Comparison of ENCODE assay signal across 10 mouse cellular contexts in genomic region chr2:115483418-115484288, GRCm38 (mm10).
DNase-seq lines count a peak whose midpoint lies in the region; ATAC-seq lines count a peak whose summit lies in the region.
"Had no signal": no experiment of that assay in that cellular context is flagged by ENCODE, and none has a peak within 500 bp of the region (broad histone marks: within the 10 kb centered on the region; RNA-seq: fewer than 3 reads in every experiment).

No protein-coding gene starts in this region.

- H3K27me3 ChIP-seq in hindbrain, embryonic 12.5 days, result no peaks in the 10 kb centered on the region
- H3K27me3 ChIP-seq in hindbrain, embryonic 10.5 days (ENCODE audit: insufficient read depth, poor library complexity, severe bottlenecking), result no peaks in the 10 kb centered on the region
- H3K27me3 ChIP-seq in limb, embryonic 12.5 days, result no peaks in the 10 kb centered on the region
- no peaks in the 10 kb centered on the region for H3K27me3 ChIP-seq in stomach, embryonic 15.5 days (replicated peaks)
- H3K27me3 ChIP-seq: midbrain, embryonic 12.5 days had no signal

- no peaks in the 10 kb centered on the region for H3K36me3 ChIP-seq in hindbrain, embryonic 12.5 days
- no peaks in the 10 kb centered on the region for H3K36me3 ChIP-seq in hindbrain, embryonic 10.5 days
- no peaks in the 10 kb centered on the region for H3K36me3 ChIP-seq in limb, embryonic 12.5 days
- no peaks in the 10 kb centered on the region for H3K36me3 ChIP-seq in stomach, embryonic 15.5 days
- H3K36me3 ChIP-seq: midbrain, embryonic 12.5 days had no signal

- H3K27ac ChIP-seq in hindbrain, embryonic 12.5 days, result no peak overlapping the region
- H3K27ac ChIP-seq in hindbrain, embryonic 10.5 days, result no peak overlapping the region
- peak overlapping the region; percentile 64; the same call in 1 of the 2 replicates for H3K27ac ChIP-seq in limb, embryonic 12.5 days
- H3K27ac ChIP-seq in stomach, embryonic 15.5 days, result peak overlapping the region; percentile 70
- H3K27ac ChIP-seq: midbrain, embryonic 12.5 days had no signal

- 77% methylated on average over 13 of the region's 13 CpGs for whole genome bisulfite sequencing in hindbrain, embryonic 12.5 days
- WGBS in hindbrain, embryonic 10.5 days, result 83% methylated on average over 13 of the region's 13 CpGs
- WGBS in limb, embryonic 12.5 days, result 37% methylated on average over 13 of the region's 13 CpGs
- WGBS in stomach, embryonic 15.5 days, result 38% methylated on average over 13 of the region's 13 CpGs

- H3K9me3 ChIP-seq in hindbrain, embryonic 12.5 days (replicated peaks), result no peaks in the 10 kb centered on the region
- no peaks in the 10 kb centered on the region for H3K9me3 ChIP-seq in hindbrain, embryonic 10.5 days
- H3K9me3 ChIP-seq in limb, embryonic 12.5 days, result no peaks in the 10 kb centered on the region
- H3K9me3 ChIP-seq in stomach, embryonic 15.5 days, result no peaks in the 10 kb centered on the region
- H3K9me3 ChIP-seq: midbrain, embryonic 12.5 days had no signal

- no peak overlapping the region for H3K4me3 ChIP-seq in hindbrain, embryonic 12.5 days
- no peak overlapping the region for H3K4me3 ChIP-seq in hindbrain, embryonic 10.5 days
- H3K4me3 ChIP-seq in limb, embryonic 12.5 days (replicated peaks), result no peak overlapping the region
- H3K4me3 ChIP-seq in stomach, embryonic 15.5 days (replicated peaks), result no peak overlapping the region
- H3K4me3 ChIP-seq: midbrain, embryonic 12.5 days had no signal

- no peak overlapping the region for H3K9ac ChIP-seq in hindbrain, embryonic 12.5 days
- H3K9ac ChIP-seq in limb, embryonic 12.5 days (replicated peaks), result no peak overlapping the region
- no peak overlapping the region for H3K9ac ChIP-seq in stomach, embryonic 15.5 days
- H3K9ac ChIP-seq: midbrain, embryonic 12.5 days had no signal

- ATAC-seq in hindbrain, embryonic 12.5 days (ENCODE audit: low FRiP score), result peak; percentile 43; the same call in 1 of the 2 replicates
- peak; percentile 95 for ATAC-seq in limb, embryonic 12.5 days (ENCODE audit: insufficient number of reproducible peaks, insufficient read depth, low FRiP score, low TSS enrichment, low read depth)
- peak; percentile 53; the same call in 1 of the 2 replicates for ATAC-seq in stomach, embryonic 15.5 days (ENCODE audit: insufficient read depth, low FRiP score, low read depth)
- ATAC-seq: hindbrain, embryonic 16.5 days had no signal

- no peak for DNase-seq in hindbrain, embryonic 10.5 days (ENCODE audit: low spot score)
- peak; percentile 21 for DNase-seq in heart, adult 8-10 months (ENCODE audit: low spot score)
- no peak for DNase-seq in thymus, postnatal 25 days
- DNase-seq in adrenal gland, postnatal 14 days, result no peak
- no peak for DNase-seq in frontal cortex, postnatal 10 days (ENCODE audit: low spot score in 2 of 2)

- H3K4me1 ChIP-seq in hindbrain, embryonic 12.5 days, result no peaks in the 10 kb centered on the region
- H3K4me1 ChIP-seq in hindbrain, embryonic 10.5 days (replicated peaks), result no peaks in the 10 kb centered on the region; the same call in 1 of the 2 replicates
- peaks cover 7% of the 10 kb centered on the region for H3K4me1 ChIP-seq in limb, embryonic 12.5 days (replicated peaks)
- peaks cover 7% of the 10 kb centered on the region; the same call in 1 of the 2 replicates for H3K4me1 ChIP-seq in stomach, embryonic 15.5 days
- H3K4me1 ChIP-seq: midbrain, embryonic 12.5 days had no signal

- H3K4me2 ChIP-seq in hindbrain, embryonic 12.5 days (replicated peaks), result no peak overlapping the region
- H3K4me2 ChIP-seq in limb, embryonic 12.5 days, result peak overlapping the region; percentile 17; the same call in 1 of the 2 replicates
- H3K4me2 ChIP-seq in stomach, embryonic 15.5 days, result peak overlapping the region; percentile 6; the same call in 1 of the 2 replicates
- H3K4me2 ChIP-seq: midbrain, embryonic 12.5 days had no signal

Comparison
In these comparisons a context has a peak if more than half of its experiments do, and no peak if none do; other contexts are left out.
1. ATAC-seq: peak in every context shown above with its lines; median percentile 95 in limb, embryonic 12.5 days; 53 in stomach, embryonic 15.5 days; 43 in hindbrain, embryonic 12.5 days.
2. H3K27ac ChIP-seq: peak in limb, embryonic 12.5 days (single experiment) and stomach, embryonic 15.5 days (single experiment); none in hindbrain, embryonic 12.5 days (single experiment) and hindbrain, embryonic 10.5 days (single experiment).